ENCODE assay signal across 23 mouse cellular contexts in the genomic region with DNA sequence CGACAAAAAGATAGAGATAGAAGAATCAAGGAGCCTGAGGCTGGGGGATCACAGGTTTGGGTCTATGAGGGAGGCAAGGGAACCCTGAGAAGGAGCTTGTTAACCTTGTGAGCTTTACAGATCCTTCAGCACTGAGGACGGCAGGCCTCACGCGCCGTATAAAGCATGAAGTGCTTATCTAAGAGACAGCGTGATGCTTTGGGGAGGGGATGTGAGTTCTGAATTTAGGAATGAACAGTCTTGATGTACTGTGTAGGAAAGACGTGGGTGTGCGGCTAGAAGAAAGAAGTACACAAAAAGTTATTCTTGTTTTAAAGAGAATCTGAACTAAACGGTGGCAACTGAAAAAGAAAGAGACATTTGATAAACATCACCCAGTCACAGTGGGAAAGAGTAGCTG. TPM values are rescaled to one million over a fixed set of nuclear protein-coding genes. Genes with fewer than 3 reads are reported as not detected.
DNase-seq lines count a peak whose midpoint lies in the region; ATAC-seq and TF ChIP-seq lines count a peak whose summit lies in the region.
"Had no signal": no experiment of that assay in that cellular context is flagged by ENCODE, and none has a peak within 500 bp of the region (broad histone marks: within the 10 kb centered on the region; RNA-seq: fewer than 3 reads in every experiment).

No protein-coding gene starts in this region.

- TF ChIP-seq CTCF in layer of hippocampus, adult 2 months (conservative IDR thresholded peaks at IDR 0.05) = no peak

- no peak for DNase-seq in frontal cortex, postnatal 10 days (ENCODE audit: low spot score in 2 of 2)
- no peak for DNase-seq in layer of hippocampus, adult 2 months (ENCODE audit: low spot score in 2 of 2)
- DNase-seq in layer of hippocampus, postnatal 36 days = no peak
- peak; percentile 52 for DNase-seq in right cerebral cortex, adult 18-20 months
- DNase-seq in right cerebral cortex, postnatal 14 days = no peak
- DNase-seq in telencephalon, adult 2 months (ENCODE audit: low read depth, low spot score) = peak; percentile 72
- no peak for DNase-seq in cerebellum, postnatal 36 days
- DNase-seq: adrenal gland, postnatal 10 days; adrenal gland, postnatal 36 days; cerebellum, adult 11 months; cerebellum, adult 2 months; cerebellum, adult 9-11 months; forebrain, postnatal 0 days; gastrocnemius, postnatal 25 days; heart, adult 18-20 months had no signal

- peak overlapping the region; percentile 100 for H3K27ac ChIP-seq in layer of hippocampus, adult 2 months
- H3K27ac ChIP-seq: embryonic facial prominence, embryonic 12.5 days; embryonic facial prominence, embryonic 15.5 days; heart, embryonic 10.5 days; hindbrain, embryonic 12.5 days; hindbrain, embryonic 15.5 days had no signal

- ATAC-seq in frontal cortex, adult (ENCODE audit: low TSS enrichment) = peak; percentile 24; the same call in 1 of the 2 replicates
- ATAC-seq: forebrain, embryonic 14.5 days; forebrain, postnatal 0 days had no signal

- peak overlapping the region; percentile 2; the same call in 1 of the 2 replicates for H3K4me3 ChIP-seq in layer of hippocampus, adult 2 months
- H3K4me3 ChIP-seq: embryonic facial prominence, embryonic 12.5 days; embryonic facial prominence, embryonic 15.5 days; heart, embryonic 10.5 days; hindbrain, embryonic 12.5 days; hindbrain, embryonic 15.5 days had no signal

RNA-seq across cellular contexts. Expression of gene Cdc40, which starts 3.1 kb away (rescaled TPM):
- total RNA-seq in layer of hippocampus, adult 2 months (2021) = 10 to 100 TPM; 67.1 to 73.9 TPM
- total RNA-seq in layer of hippocampus, postnatal 36 days (2021) = 10 to 100 TPM; 57.2 to 60.0 TPM

RNA-seq across cellular contexts. Expression of gene Wasf1, which starts 3.3 kb away (rescaled TPM):
- 100 to 1,000 TPM; 412 to 418 TPM for total RNA-seq in layer of hippocampus, adult 2 months (2021)
- 100 to 1,000 TPM; 390 TPM for total RNA-seq in layer of hippocampus, postnatal 36 days (2021)
- total RNA-seq: hematopoietic stem cell, adult 5-6 weeks had no signal

Comparison
In these comparisons a context has a peak if more than half of its experiments do, and no peak if none do; other contexts are left out.
1. DNase-seq: peak in right cerebral cortex, adult 18-20 months (single experiment) and telencephalon, adult 2 months (single experiment); none in frontal cortex, postnatal 10 days (0 of 2), layer of hippocampus, adult 2 months (0 of 2), layer of hippocampus, postnatal 36 days (0 of 2), right cerebral cortex, postnatal 14 days (single experiment) and cerebellum, postnatal 36 days (0 of 2).